Mouse (Mus musculus) liver, embryonic 14.5 days (tissue): Measurements from ENCODE around the gene Spc24.

ENCODE experiments used
- CTCF ChIP-seq: IDR thresholded peaks from 2 replicates; pipeline ENCODE4 v1.5.1; 2016; ENCODE audit warnings: antibody characterized with exemption, low read depth, control low read depth
- EP300 ChIP-seq: IDR thresholded peaks from 2 replicates; pipeline ENCODE4 v1.6.1; 2016; ENCODE audit warnings: antibody characterized with exemption, low read depth

DNA sequence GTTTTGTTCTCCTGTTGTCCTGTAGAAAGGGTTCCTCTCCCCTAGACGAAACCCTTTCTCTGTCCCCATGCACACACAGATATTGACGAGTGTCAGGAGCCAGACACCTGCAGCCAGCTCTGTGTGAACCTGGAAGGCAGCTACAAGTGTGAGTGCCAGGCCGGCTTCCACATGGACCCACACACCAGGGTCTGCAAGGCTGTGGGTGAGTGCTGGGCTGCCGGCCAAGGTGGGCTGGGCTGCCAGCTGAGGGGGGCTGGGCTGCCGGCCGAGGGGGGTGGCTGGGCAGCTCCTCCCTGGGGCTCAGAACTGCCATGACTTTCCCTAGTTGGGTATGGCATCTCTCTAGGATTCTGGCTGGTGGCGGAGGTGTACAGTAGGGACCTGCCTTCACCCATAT, 21.3 kb downstream of the Spc24 start:
- TF ChIP-seq CTCF, result no peak
- TF ChIP-seq EP300, result no peak
